32 mouse cellular contexts compared by ENCODE assay signal in genomic region chr3:100318357-100318756, GRCm38 (mm10).
"Had no signal": no experiment of that assay in that cellular context is flagged by ENCODE, and none has a peak within 500 bp of the region (broad histone marks: within the 10 kb centered on the region; RNA-seq: fewer than 3 reads in every experiment).

No protein-coding gene starts in this region.

- H3K4me1 ChIP-seq: heart, embryonic 10.5 days; heart, embryonic 12.5 days; heart, embryonic 13.5 days; heart, embryonic 15.5 days; hindbrain, embryonic 10.5 days; hindbrain, embryonic 12.5 days; hindbrain, embryonic 13.5 days; hindbrain, embryonic 15.5 days; intestine, embryonic 15.5 days; kidney, embryonic 15.5 days had no signal

- H3K36me3 ChIP-seq: heart, embryonic 10.5 days; heart, embryonic 12.5 days; heart, embryonic 13.5 days; heart, embryonic 15.5 days; hindbrain, embryonic 10.5 days; hindbrain, embryonic 12.5 days; hindbrain, embryonic 13.5 days; hindbrain, embryonic 15.5 days; intestine, embryonic 15.5 days; kidney, embryonic 15.5 days had no signal

- DNase-seq: heart, postnatal 10 days; heart, postnatal 14 days; heart, postnatal 36 days; heart, postnatal 4 days; kidney, adult 11 months; kidney, adult 18-20 months; kidney, adult 2 months; kidney, adult 8-10 months; kidney, adult 9 months; kidney, postnatal 10 days; kidney, postnatal 14 days; kidney, postnatal 25 days; kidney, postnatal 36 days; kidney, postnatal 4 days; layer of hippocampus, adult 9-11 months; layer of hippocampus, postnatal 36 days had no signal

- H3K9ac ChIP-seq: heart, embryonic 12.5 days; heart, embryonic 13.5 days; heart, embryonic 15.5 days; hindbrain, embryonic 12.5 days; hindbrain, embryonic 13.5 days; hindbrain, embryonic 14.5 days; hindbrain, embryonic 15.5 days; intestine, embryonic 15.5 days; kidney, embryonic 15.5 days had no signal

- H3K4me3 ChIP-seq: heart, embryonic 10.5 days; heart, embryonic 12.5 days; heart, embryonic 13.5 days; heart, embryonic 15.5 days; hindbrain, embryonic 10.5 days; hindbrain, embryonic 12.5 days; hindbrain, embryonic 13.5 days; hindbrain, embryonic 15.5 days; intestine, embryonic 15.5 days; kidney, embryonic 15.5 days; layer of hippocampus, adult 2 months; left cerebral cortex, adult 2 months had no signal

- H3K9me3 ChIP-seq: heart, embryonic 10.5 days; heart, embryonic 12.5 days; heart, embryonic 15.5 days; hindbrain, embryonic 13.5 days; hindbrain, embryonic 15.5 days; intestine, embryonic 15.5 days; kidney, embryonic 15.5 days had no signal

- H3K4me2 ChIP-seq: heart, embryonic 11.5 days; heart, embryonic 12.5 days; heart, embryonic 13.5 days; heart, embryonic 15.5 days; hindbrain, embryonic 12.5 days; hindbrain, embryonic 13.5 days; hindbrain, embryonic 14.5 days; hindbrain, embryonic 15.5 days; intestine, embryonic 15.5 days; kidney, embryonic 15.5 days had no signal

- H3K27me3 ChIP-seq: heart, embryonic 12.5 days; heart, embryonic 13.5 days; heart, embryonic 15.5 days; hindbrain, embryonic 12.5 days; hindbrain, embryonic 13.5 days; hindbrain, embryonic 15.5 days; intestine, embryonic 15.5 days; kidney, embryonic 15.5 days had no signal

- H3K27ac ChIP-seq: heart, embryonic 10.5 days; heart, embryonic 13.5 days; heart, embryonic 15.5 days; hindbrain, embryonic 10.5 days; hindbrain, embryonic 12.5 days; hindbrain, embryonic 13.5 days; hindbrain, embryonic 14.5 days; hindbrain, embryonic 15.5 days; hindbrain, postnatal 0 days; intestine, embryonic 15.5 days; kidney, embryonic 15.5 days; kidney, postnatal 0 days; layer of hippocampus, adult 2 months; left cerebral cortex, adult 2 months had no signal
